Mouse (Mus musculus): ENCODE results near the gene Mettl26.

The Mettl26 gene

DNA sequence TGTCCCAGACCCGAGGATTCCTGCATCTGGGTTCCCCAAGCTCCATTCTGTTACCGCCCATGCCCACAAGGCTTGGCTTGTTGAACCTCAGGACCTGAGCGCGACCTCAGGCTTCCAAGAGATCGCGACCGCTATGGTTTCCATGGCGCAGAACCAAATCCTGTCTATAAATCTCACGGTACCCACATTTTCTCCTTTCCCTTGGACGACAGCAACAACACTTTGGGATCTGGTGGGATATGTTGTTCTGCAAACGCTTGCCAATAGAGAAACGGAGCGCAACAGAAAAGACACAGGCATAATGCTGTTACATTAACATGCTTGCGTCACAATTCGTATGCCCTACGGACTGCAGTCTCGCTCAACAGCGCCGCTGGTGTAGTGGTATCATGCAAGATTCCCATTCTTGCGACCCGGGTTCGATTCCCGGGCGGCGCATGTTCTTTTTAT is at the start of gene Mettl26:
Mettl26 (plus strand) TSS at position 354 of the 450 bp plus-strand sequence.
- DNase-seq (ENCODE audit: low read depth, low spot score), result peak; percentile 95

DNA sequence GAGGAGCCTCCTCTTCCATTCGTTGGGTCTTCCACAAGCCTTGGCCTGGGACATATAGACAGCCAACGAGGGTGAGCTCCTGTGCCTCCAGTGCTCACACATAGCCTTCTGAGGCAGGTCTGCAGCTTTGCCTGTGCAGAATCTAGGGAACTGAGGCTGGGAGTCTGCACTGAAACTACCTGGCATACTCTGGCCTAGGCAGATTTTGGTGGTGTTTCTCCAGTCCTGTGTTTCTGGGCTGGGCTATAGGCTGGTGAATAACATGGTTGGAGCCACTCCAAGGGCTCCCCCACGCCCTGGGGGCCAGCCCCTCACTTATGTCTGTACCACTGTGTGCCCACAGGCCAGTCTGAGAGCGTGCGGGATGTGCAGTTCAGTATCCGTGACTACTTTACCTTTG is 49.6 kb upstream of the Mettl26 start:
- no peak for DNase-seq (ENCODE audit: low read depth, low spot score)

- DNase-seq (ENCODE audit: low read depth, low spot score), result no peak
Observed at GRCm38 (mm10) chr17:25825984-25826570, 48.8 kb upstream of the Mettl26 start.

GRCm38 (mm10) chr17:25827011-25827410 is 47.9 kb upstream of the Mettl26 start:
- no peak for DNase-seq (ENCODE audit: low read depth, low spot score)

GRCm38 (mm10) chr17:25827546-25828222 is 47.2 kb upstream of the Mettl26 start:
- no peak for DNase-seq (ENCODE audit: low read depth, low spot score)

DNA sequence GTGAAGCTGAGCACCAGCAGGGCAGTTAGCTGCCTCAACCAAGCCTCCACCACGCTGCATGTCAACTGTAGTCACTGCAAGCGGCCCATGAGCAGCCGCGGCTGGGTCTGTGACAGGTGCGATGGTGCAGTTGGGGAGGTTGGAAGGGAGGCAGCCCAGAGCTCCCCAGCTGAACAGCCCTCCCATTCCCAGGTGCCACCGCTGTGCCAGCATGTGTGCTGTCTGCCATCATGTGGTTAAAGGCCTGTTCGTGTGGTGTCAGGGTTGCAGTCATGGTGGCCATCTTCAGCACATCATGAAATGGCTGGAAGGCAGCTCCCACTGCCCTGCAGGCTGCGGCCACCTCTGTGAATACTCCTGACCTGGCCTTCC is 46.7 kb upstream of the Mettl26 start:
- no peak for DNase-seq (ENCODE audit: low read depth, low spot score)

GRCm38 (mm10) chr17:25828712-25829557 is 45.9 kb upstream of the Mettl26 start, which contains the start of gene Jmjd8:
TSS of gene Jmjd8 (plus strand) at chr17:25828867.
- peak; percentile 97 for DNase-seq (ENCODE audit: low read depth, low spot score)

DNA sequence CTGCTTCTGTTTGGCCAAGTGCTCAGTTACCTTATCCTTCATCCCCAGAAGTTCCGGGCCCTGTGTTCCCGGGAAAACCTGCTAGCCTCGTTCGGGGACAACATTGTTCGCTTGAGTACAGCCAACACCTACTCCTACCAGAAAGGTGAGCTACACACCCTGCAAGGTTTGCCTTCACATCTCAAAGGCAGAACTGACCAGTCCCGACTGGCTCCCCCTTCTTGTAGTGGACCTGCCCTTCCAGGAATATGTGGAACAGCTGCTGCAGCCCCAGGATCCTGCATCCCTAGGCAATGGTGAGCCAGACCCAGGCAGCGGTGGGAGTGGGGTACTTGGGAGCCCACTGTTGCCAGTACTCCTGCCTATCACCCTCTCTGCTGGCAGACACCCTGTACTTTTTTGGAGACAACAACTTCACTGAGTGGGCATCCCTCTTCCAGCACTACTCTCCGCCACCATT is 45.3 kb upstream of the Mettl26 start:
- no peak for DNase-seq (ENCODE audit: low read depth, low spot score)

DNA sequence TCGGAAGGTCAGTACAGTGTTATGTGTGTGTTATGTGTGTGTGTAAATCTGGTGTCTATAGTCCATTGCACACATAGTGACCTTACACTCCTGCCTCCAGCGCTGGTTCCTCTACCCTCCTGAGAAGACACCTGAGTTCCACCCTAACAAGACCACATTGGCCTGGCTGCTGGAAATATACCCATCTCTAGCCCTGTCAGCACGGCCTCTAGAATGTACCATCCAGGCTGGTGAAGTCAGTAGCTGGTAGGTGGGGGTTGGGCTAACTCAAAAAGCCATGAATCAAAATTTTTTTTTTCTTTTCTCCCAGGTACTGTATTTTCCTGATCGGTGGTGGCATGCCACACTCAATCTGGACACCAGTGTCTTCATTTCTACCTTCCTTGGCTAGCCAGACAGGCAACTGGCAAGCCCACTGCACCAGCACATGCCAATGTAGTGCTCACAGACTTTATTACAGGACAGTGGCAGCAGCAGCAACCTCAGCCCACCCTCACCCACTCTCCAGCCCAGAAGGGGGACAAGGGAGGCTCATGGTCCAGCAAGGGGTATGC is 44.6 kb upstream of the Mettl26 start:
- no peak for DNase-seq (ENCODE audit: low read depth, low spot score)

DNA sequence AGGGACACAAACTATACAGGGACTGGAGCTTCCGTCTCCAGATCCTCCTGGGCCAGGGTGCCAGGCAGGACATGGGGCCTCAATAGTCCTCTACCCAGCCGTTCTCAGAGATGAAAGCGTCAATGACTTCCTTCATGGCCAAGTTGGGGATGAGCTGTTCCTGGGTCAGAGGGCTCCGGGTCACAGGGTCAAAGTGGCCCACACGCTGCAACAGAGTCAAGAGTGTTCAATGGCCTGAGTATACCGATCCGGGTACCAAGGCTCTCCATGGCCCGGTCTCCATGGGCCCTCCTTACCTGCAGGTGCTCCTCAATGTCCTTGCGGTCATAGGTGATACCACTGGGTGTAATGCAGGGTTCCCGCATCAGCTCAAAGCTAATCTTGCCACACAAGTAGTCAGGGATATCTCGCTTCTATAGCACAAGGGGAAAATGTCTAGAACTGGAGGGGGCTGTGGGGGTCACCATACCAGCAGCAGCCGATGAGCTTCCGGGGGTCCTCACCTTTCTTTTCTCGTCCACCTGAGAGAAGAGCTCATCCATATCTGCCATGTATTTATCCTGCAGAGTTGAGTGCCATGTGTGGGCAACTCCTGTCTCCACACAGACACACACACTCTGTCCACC is 44.0 kb upstream of the Mettl26 start:
- DNase-seq (ENCODE audit: low read depth, low spot score), result no peak

DNA sequence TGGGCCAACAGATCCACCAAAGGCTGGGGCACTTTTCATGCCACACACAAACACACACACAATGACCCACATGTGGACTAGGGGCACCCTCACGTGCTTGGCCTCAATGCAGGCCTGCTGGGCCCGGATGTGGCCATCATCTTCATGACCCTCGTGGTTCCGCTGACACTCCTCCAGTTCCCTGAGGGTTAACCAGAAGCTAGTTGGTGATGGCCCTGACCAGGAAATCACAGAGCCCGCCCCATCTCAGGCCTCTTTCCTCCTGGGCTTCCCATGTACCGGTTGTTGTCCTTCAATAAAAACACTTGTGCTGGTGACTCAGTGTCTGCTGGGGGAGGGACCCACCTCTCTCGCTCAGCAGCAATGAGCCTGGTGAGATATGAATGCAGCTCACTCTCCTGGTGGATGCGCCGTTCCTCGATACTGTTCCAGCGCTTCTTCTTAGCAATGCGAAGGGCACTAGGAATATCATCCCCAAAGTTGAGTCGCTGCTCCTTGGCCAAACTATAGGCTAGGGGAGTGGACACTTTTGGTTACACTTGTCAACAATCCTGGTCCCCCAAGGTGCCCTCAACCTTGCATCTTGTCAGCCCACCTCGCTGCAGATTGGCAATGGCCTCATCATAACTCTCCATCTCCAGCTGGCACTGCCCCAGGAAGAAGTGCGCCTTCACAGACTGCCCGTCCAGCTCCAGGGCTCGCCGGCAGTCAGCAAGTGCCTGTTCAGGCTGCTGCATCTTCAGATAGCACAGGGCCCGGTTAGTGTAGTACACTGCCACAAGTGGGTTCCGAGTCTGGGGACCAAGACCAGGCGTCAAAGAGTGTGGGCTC is 43.2 kb upstream of the Mettl26 start:
- DNase-seq (ENCODE audit: low read depth, low spot score), result no peak

- peak; percentile 100 for DNase-seq (ENCODE audit: low read depth, low spot score)
Observed at GRCm38 (mm10) chr17:25832436-25833290, 42.2 kb upstream of the Mettl26 start.

DNA sequence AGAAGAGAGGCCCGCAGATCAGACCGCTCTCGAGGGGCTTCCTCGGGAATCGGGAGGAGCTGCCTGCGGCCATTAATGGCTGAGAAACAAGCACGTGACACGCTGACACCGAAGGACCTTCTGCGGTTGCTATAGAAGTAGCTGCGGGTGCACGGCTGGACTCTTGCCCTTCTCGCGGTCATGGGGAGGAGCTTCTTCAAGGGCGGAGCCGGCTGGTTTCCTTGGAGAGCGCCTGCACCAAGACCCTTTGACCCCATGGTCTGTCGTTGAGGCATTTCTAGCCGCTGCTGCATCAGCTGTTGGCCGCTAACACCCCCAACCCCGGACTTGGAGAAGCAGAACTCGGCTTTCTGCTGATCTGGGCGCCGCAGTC is 41.6 kb upstream of the Mettl26 start, which contains the start of gene Stub1:
Stub1 (minus strand) TSS at position 114 of the 373 bp plus-strand sequence.
- peak; percentile 96 for DNase-seq (ENCODE audit: low read depth, low spot score)

GRCm38 (mm10) chr17:25833961-25834594 is 40.8 kb upstream of the Mettl26 start:
- DNase-seq (ENCODE audit: low read depth, low spot score), result no peak

DNA sequence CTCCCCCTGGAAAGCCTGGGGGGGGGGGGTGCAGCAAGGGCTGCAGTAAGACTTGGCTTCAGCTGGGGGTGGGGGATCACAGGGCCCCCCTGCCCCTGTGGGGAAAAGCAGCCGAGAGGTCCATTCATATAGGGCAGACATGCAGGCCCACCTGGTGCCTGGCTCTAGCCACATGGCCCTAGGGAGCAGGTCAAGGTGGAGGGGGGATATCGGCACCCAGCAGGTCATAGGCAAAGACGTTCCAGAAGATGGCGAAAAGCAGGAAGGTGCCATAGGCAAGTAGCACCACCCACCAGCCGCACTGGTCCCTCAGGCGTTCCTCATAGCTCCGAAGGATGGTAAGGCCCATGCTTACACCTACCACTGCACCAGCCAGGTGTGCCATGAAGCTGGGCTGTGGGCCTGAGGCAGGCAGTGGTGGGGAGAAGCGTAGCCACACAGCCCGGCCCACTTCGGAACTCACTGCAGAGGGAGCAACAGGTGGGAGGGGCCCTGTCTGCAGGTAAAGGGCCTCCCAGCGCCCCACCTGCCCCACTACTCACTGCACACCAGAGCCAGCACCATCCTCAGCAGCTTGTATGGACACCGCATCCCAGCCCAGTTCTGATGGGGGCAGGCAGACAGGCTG is 40.2 kb upstream of the Mettl26 start:
- DNase-seq (ENCODE audit: low read depth, low spot score), result no peak

DNA sequence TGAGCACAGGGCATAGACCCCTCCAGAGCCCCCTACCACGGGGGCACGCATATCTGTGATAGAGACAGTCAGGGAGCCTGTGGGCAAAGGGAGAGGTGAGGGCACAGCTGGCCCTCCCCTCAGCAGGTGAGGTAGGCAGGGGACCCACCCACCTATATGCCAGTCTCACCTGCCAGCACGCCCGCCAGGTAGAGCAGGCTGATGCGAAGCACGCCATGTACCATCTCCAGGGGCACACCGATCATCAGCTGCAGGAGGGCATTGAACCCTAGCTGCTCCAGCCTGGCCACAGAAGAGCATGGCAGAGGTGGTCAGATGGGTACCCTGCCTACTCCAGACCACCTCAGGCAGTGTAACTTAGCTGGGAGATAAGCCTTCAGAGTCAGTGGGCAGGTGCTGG is 39.6 kb upstream of the Mettl26 start:
- DNase-seq (ENCODE audit: low read depth, low spot score), result no peak

GRCm38 (mm10) chr17:25835816-25836215 is 39.1 kb upstream of the Mettl26 start:
- DNase-seq (ENCODE audit: low read depth, low spot score), result no peak

DNA sequence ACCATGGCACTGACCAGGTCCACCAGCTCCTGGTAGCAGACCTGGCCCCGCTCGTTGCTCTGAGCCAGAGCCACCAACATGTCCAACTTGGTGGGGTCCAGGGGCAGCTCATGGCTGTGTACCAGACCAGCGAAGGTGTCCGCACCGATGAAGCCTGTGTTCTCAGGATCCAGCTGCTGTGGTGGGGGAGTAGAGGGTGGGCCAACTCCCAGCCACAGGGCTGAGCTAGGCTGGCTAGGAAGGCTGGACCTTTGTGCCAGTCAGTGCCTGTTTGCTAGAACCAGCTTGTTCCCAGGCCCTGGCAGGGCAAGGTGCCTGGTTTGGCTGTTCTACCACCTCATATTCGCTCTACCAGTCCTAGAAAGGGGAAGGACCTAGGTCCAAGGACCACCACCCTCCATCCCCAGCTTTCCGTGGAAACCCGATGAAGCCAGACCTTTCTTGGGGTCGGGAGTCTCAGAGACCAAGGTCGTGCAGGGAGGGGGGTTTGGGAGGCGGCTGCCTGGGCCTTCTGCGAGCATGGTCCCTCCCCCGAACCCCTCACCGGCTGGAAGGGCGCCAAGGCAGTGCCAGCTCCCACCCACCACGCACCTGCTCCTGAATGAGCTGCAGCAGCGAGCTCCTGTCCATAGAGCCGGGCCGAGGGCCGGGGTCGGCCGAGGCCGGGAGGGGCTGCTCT is 38.3 kb upstream of the Mettl26 start:
- DNase-seq (ENCODE audit: low read depth, low spot score), result peak; percentile 42

Measured in brain, adult 2 months (tissue).